Mouse (Mus musculus) olfactory bulb, adult 2 months (tissue): ENCODE measurements around the gene Uts2r. TPM values are rescaled to one million over a fixed set of nuclear protein-coding genes. Genes with fewer than 3 reads are reported as not detected.
A peak's percentile ranks its signal among the peaks of the same experiment; 100 is the strongest.

Experiments used
- H3K27ac ChIP-seq: fragments of 200-500 bp; 2 replicates; pipeline ENCODE4 v1.5.1; 2012; ENCODE audit warnings: low read depth, low read length; ENCODE audit not compliant: insufficient read depth
- H3K4me1 ChIP-seq: fragments of 200-500 bp; 2 replicates; pipeline ENCODE4 v1.6.1; 2012; ENCODE audit warnings: low read length; ENCODE audit not compliant: control insufficient read depth, insufficient read depth
- H3K4me3 ChIP-seq: fragments of 200-500 bp; 2 replicates; pipeline ENCODE4 v1.5.1; 2012; ENCODE audit warnings: mild to moderate bottlenecking, low read depth, low read length, moderate library complexity; ENCODE audit not compliant: insufficient read depth
- CTCF ChIP-seq: fragments of 200-500 bp; IDR thresholded peaks from 2 replicates; pipeline ENCODE4 v1.5.1; 2012; ENCODE audit warnings: low read depth, mild to moderate bottlenecking, low read length, moderate library complexity; ENCODE audit not compliant: insufficient read depth
- POLR2A ChIP-seq: fragments of 200-500 bp; IDR thresholded peaks from 2 replicates; pipeline ENCODE4 v1.6.1; 2012; ENCODE audit warnings: mild to moderate bottlenecking, low read depth, low read length, moderate library complexity; ENCODE audit not compliant: insufficient read depth
- WGBS: fragments of 180-500 bp; shearing (Covaris S2); methylation state at CpG from one replicate; pipeline ENCODE4 v1.1.7; 2018; 5-methylcytosine and 5-hydroxymethylcytosine counted together
- polyA plus RNA-seq: library from polyadenylated mRNA; stranded (reverse); fragments of >200 nt; gene quantifications from 2 replicates; pipeline ENCODE4 v1.2.4, GENCODE M21; 2012; ENCODE audit warnings: low replicate concordance; ENCODE audit not compliant: missing spikeins, insufficient read depth, insufficient read length

The Uts2r gene
- polyA plus RNA-seq, 1 experiment, result not detected

DNA sequence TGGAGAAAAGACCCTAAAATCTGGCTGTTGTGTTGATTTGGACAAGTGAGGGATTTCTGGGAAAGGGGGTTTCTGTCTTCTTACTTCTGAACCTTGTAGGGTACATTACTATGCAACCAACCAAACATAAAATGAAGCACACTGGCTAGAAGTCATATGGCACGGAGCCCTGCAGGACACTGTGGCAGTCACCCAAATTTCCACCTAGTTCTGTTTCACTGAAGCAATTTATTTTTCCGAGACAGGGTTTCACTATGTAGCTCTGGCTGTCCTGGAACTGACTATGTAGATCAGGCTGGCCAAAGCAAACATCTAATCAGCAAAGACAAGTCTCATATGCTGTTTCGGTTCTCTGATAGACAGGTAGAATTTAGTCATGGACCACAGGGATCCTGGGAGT, 29.6 kb downstream of the Uts2r start:
- WGBS, result 64% methylated on average over 3 of the region's 3 CpGs
- Histone ChIP-seq H3K4me3 (no peak overlapping the region), H3K4me1 (no peaks in the 10 kb centered on the region), H3K27ac (no peak overlapping the region)
- TF ChIP-seq POLR2A (no peak), CTCF (no peak)

DNA sequence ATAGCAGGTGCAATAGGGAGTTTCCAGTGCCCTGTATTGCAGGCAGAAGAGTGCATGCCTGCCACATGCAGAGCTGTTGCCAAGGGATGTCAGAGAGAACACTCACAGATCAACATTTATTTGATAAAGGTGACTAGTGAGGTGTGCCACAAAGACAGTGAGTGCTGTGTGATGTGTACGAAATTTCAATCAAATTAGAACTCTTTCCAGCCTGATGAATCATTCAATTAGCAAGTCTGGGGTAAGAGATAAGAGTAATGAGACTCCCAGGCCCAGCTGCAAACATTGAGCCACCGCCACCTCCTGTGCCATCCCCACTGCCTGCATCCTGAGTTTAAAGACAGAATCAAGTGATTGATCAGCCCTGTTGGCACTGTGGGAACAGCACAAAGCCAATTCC, 32.7 kb downstream of the Uts2r start:
- Histone ChIP-seq H3K4me1 (no peaks in the 10 kb centered on the region), H3K4me3 (no peak overlapping the region), H3K27ac (no peak overlapping the region)
- TF ChIP-seq CTCF (no peak), POLR2A (no peak)
- WGBS, result 80% methylated on average over 2 of the region's 2 CpGs

DNA sequence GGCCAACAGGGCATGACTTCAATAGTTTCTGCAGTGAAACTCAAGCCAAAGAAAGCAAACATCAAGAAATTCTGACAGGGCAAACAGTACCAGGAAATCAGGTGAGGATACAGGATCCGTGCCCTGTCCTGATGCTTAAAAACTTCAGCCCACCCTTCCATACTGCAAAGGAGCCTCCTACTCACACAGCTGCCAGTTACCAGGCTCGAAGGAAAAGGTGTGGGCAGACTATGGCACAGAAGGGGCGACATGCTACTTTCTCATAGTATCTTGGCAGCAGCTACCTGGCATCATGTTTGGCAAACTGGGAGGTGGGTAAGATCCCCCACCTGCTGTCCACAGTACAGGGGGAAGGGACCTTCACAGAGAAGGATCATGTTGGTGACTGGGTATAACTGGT, 33.3 kb downstream of the Uts2r start:
- Histone ChIP-seq H3K4me1 (no peaks in the 10 kb centered on the region), H3K27ac (no peak overlapping the region), H3K4me3 (no peak overlapping the region)
- TF ChIP-seq CTCF (no peak), POLR2A (no peak)
- WGBS, result 73% methylated on average over 3 of the region's 3 CpGs

DNA sequence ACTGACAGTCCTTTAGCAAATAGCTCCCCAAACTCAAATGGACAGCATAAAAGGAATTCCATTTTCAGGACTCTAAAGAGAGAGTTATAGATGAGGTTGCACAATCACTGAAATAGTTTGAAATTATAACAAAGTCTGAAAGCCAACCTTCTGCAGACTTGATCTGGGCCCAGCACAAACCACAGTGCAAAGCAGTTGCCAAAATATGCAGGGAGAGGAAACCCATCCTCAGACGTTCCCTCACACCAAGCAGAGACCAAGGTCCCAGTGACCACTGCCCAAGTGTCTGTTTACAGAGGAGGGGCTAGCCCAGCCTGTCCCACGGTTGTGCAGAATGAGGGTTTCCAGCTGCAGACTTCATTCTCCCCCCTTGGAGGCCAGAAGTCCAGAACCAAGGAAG, 38.6 kb downstream of the Uts2r start:
- Histone ChIP-seq H3K4me3 (no peak overlapping the region), H3K27ac (no peak overlapping the region), H3K4me1 (0 out of 2 replicates have a peak, but pooled peaks cover 2% of the 10 kb centered on the region)
- 84% methylated on average over 2 of the region's 2 CpGs for WGBS
- TF ChIP-seq POLR2A (no peak), CTCF (no peak)

DNA sequence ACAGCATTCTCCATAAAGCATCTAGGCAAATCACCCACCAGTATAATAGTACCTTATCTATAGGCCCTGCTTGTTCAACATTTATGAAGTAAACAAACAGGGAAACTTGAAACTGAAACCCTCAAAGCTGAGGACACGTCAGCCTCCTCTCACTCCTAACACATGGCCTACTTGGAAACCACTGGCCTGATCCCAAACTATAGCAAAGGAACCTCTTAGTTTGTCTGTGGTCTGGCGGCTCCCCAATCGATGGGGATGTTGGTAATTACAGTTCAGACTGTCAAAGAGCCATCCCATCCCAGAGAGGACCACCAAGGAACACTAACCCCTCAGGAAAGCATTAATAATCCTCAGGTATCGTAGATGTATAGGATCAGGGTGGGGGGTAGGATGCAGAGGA, 39.8 kb downstream of the Uts2r start:
- 81% methylated on average over 4 of the region's 4 CpGs for WGBS
- peaks cover 6% of the 10 kb centered on the region for H3K4me1 ChIP-seq
- TF ChIP-seq CTCF (no peak), POLR2A (no peak)
- H3K27ac ChIP-seq, result no peak overlapping the region
- H3K4me3 ChIP-seq, result no peak overlapping the region

DNA sequence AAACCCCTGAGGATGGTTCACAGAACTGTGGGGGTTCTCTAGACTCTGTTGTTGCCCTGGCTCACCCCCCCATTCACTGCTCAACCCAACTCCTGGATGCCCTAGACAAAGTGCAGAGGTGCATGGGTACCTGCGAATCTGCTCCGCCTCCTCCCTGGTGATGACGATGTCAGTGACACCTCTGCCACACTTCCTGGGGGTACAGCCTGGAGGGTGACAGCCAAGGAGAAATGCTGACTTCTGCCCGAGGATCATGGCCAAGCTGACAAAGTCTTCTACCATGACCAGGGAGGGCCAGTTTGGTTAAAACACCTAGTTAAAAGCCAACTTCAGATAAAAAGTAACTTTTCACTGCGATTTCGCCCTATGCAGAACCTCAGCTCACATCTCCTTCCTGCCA, 40.7 kb downstream of the Uts2r start:
- Histone ChIP-seq H3K27ac (no peak overlapping the region), H3K4me1 (peaks cover 6% of the 10 kb centered on the region), H3K4me3 (no peak overlapping the region)
- no peak for TF ChIP-seq CTCF
- 94% methylated on average over 6 of the region's 6 CpGs for WGBS

DNA sequence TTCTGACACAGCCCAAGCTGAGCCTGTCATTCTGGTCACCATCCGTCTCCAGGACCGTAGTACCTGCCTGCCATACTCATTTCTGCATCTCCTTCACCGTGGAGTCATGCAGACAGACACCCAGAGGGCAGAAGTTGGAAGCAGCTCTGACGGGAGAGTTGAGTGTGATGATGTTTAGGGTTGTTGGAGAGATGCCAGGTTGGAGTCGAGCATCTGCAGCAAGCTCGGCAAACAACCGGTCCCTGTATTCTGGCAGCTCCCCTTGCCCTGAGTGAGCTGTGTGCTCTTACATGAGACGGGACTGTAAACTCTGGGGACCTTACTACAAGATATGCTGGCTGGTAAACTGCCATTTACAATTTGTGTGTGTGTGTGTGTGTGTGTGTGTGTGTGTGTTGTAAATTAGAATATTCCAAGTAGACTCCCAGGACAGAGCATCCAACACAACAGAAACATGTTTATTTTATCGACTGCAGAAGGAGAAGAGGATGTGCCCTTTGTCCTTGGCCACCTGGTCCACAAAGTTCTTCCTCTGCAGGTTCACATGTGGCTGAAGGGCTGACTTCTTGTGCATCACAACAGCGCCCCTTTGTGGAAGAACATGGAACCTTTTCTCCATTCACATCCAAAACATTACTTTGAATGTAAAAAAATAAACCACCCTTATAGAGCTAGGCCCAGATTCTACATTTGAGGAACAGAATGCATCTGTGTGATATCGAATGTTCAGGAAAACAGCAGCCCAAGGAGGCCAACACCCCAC, 41.5 kb downstream of the Uts2r start:
- H3K4me1 ChIP-seq, result peaks cover 6% of the 10 kb centered on the region
- 40% methylated on average over 11 of the region's 11 CpGs for WGBS
- no peak overlapping the region for H3K4me3 ChIP-seq
- H3K27ac ChIP-seq, result no peak overlapping the region
- TF ChIP-seq POLR2A, result no peak
- no peak for TF ChIP-seq CTCF

DNA sequence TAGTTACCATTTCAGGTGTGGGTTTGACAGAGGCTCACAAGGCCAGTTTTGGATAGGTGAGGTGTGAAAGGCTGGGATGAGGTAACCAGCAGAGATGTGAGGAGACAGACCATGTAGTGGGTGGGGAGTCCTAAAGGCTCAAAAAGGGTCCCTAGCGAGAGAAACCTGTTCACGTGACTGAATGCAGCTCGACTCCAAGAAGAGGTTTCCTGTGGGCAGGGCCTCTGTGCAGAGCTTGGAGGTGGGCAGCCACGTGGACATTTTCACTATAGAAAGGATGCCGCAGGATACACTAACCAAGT, 43.7 kb downstream of the Uts2r start:
- Histone ChIP-seq H3K27ac (0 out of 2 replicates have a peak overlapping the region, but pooled peaks have one; percentile 29), H3K4me3 (peak overlapping the region; percentile 80), H3K4me1 (peaks cover 6% of the 10 kb centered on the region)
- WGBS, result 0% methylated on average over 5 of the region's 5 CpGs
- no peak for TF ChIP-seq CTCF
- TF ChIP-seq POLR2A, result no peak

DNA sequence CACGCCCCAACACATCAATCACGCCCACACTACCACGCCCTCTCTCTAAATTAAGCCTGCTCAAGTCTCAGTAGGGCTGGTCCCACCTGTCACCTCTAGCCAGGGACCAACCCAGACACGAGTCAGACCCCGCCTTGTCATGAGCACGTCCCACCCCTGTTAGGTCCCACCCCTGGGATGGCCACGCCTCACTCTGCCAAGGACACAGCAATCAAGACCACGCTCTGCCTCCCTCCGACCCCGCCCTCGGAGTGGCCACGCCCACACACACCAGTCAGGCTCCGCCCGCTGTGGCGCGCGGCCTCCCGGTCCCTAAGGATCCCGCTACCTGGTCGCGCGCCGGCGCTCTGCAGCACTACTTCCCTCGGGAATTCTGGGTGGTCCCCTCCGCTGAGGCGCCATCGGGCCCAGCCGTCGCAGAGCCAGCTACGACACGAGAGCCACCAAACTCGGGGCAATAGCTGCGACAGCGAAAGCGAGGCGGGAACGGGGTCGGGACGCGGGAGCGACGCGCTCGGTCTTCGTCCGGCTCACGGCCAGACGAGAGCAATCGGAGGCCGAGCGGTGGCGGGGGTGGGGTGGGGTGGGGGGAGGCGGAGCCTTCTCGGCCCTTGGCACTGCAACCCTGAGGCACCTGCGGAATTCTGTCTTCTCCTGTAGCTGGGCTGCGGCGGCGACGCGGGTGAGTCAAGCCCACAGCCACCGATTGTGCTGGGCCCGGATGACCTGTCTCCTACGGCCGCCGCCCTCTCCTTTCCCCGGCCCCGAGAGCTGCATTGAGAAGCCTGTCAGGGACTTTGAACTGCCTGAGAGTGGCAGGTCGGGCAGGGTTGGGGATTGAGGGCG, 44.3 kb downstream of the Uts2r start, which contains the start of the genes Hexdc and Ogfod3:
Gene Hexdc, plus strand, starts transcription at position 273 of the 846 bp plus-strand sequence.
Gene Ogfod3, minus strand, starts transcription at position 551 of the 846 bp plus-strand sequence.
- TF ChIP-seq CTCF (no peak), POLR2A (peak; percentile 52)
- WGBS, result under 1% methylated on average over 67 of the region's 70 CpGs
- Histone ChIP-seq H3K4me1 (peaks cover 6% of the 10 kb centered on the region), H3K4me3 (peak within 1 kb of the TSS; percentile 80), H3K27ac (peak within 1 kb of the TSS; percentile 76)

Other genes with a start within 250 kb of the Uts2r start
- not detected in 2 replicates for gene Ccdc57, start 227.4 kb upstream of the Uts2r start, polyA plus RNA-seq
- not detected in 2 replicates for gene Slc16a3, start 211.8 kb upstream of the Uts2r start, polyA plus RNA-seq
- not detected in 2 replicates for gene Csnk1d, start 168.9 kb upstream of the Uts2r start, polyA plus RNA-seq
- gene Cd7, start 120.9 kb upstream of the Uts2r start, polyA plus RNA-seq, result not detected in 2 replicates
- not detected in 2 replicates for gene Sectm1b, start 96.7 kb upstream of the Uts2r start, polyA plus RNA-seq
- not detected in 2 replicates for gene Sectm1a, start 79.1 kb upstream of the Uts2r start, polyA plus RNA-seq
- not detected in 2 replicates for gene Tex19.2, start 41.6 kb upstream of the Uts2r start, polyA plus RNA-seq
- not detected in 2 replicates for gene Tex19.1, start 14.1 kb upstream of the Uts2r start, polyA plus RNA-seq
- not detected in 2 replicates for gene Hexdc, start 44.2 kb downstream of the Uts2r start, polyA plus RNA-seq
- not detected in 2 replicates for gene Ogfod3, start 44.4 kb downstream of the Uts2r start, polyA plus RNA-seq
- gene Cybc1, start 69.1 kb downstream of the Uts2r start, polyA plus RNA-seq, result not detected in 2 replicates
- gene Narf, start 77.0 kb downstream of the Uts2r start, polyA plus RNA-seq, result not detected in 2 replicates
- not detected in 2 replicates for gene Foxk2, start 99.7 kb downstream of the Uts2r start, polyA plus RNA-seq
- gene Wdr45b, start 194.2 kb downstream of the Uts2r start, polyA plus RNA-seq, result not detected in 2 replicates
- gene Rab40b, start 228.0 kb downstream of the Uts2r start, polyA plus RNA-seq, result not detected in 2 replicates